Mouse (Mus musculus): ENCODE data around the gene Oprm1.

DNA sequence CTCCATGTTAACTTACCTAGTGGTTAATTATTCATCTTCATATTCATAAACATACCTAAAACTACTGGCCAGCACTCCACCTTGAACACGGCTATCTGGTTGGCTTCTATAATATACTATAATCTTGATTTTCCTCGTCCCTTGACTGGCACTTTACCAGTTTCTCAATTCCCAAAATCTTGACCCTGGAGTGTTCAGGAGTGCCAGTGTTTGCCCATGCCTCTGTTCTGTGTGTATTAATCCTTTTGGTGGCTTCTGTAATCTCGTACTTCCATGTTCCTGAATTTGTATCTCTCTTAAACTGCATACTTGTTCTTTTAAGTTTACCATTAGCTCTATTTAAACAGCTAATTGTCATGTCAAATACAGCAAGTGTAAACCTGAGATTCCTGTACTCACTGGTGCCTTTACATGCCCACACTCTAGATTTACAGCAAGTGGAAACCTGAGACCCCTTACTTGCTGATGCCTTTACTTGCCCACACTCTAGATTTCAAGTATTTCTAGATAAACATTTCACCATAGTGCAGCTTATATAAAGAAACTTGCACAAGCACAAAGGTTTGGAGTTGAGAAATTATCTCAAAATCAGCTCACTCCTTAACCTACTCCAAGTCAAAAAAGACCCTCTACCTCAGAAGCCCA is 138.5 kb downstream of the Oprm1 start:
- no peak for TF ChIP-seq POLR2A (IDR thresholded peaks at IDR 0.05; ENCODE audit: control insufficient read depth, low read depth, low read length)
- no peak for TF ChIP-seq CTCF (IDR thresholded peaks at IDR 0.05; ENCODE audit: control insufficient read depth, insufficient read depth, insufficient replicate concordance, low read depth, low read length)

Data from testis, adult 2 months (tissue).